Mouse (Mus musculus) MEL (cell line): ENCODE results near the gene Ptprn2. TPM values are rescaled to one million over a fixed set of nuclear protein-coding genes. Genes with fewer than 3 reads are reported as not detected.

ENCODE experiments used
- DNase-seq: peaks from one replicate; pipeline ENCODE4 v3.0.0; 2011; ENCODE audit warnings: low read depth, low spot score
- H3K27ac ChIP-seq: 2 replicates; pipeline ENCODE4 v1.5.1; 2012; ENCODE audit warnings: low read depth, mild to moderate bottlenecking, control low read depth, low read length, moderate library complexity; ENCODE audit not compliant: control insufficient read depth
- H3K27me3 ChIP-seq, 2 experiments: fragments of 150-350 bp in 1 of 2; sonication (generic) in 1 of 2; 2 replicates each; pipeline ENCODE4 v1.6.1; 2012; ENCODE audit warnings: low read length in 2 of 2, mild to moderate bottlenecking in 2 of 2, improper control_type of control experiment in 1 of 2, moderate library complexity in 1 of 2; ENCODE audit not compliant: insufficient read depth in 2 of 2, control insufficient read depth in 1 of 2
- H3K36me3 ChIP-seq, 2 experiments: 2 replicates each; pipeline ENCODE4 v1.6.1; 2012 to 2014; ENCODE audit warnings: low read length in 2 of 2, improper control_type of control experiment in 1 of 2, inconsistent platforms in 1 of 2, mild to moderate bottlenecking in 1 of 2; ENCODE audit not compliant: insufficient read depth in 2 of 2, control insufficient read depth in 1 of 2
- H3K4me1 ChIP-seq, 2 experiments: fragments of 150-350 bp in 1 of 2; sonication (generic) in 1 of 2; 2 replicates each; pipeline ENCODE4 v1.6.1; 2012; ENCODE audit warnings: low read length in 2 of 2, improper control_type of control experiment in 1 of 2, mild to moderate bottlenecking in 1 of 2; ENCODE audit not compliant: insufficient read depth in 2 of 2, control insufficient read depth in 1 of 2
- H3K4me3 ChIP-seq, 2 experiments: fragments of 150-350 bp in 1 of 2; sonication (generic) in 1 of 2; 2 replicates each; pipeline ENCODE4 v1.5.1; 2012; ENCODE audit warnings: low read depth in 2 of 2, low read length in 2 of 2, mild to moderate bottlenecking in 2 of 2, moderate library complexity in 2 of 2, control low read depth in 1 of 2, improper control_type of control experiment in 1 of 2; ENCODE audit not compliant: control insufficient read depth in 1 of 2, insufficient read depth in 1 of 2
- H3K79me2 ChIP-seq: 2 replicates; pipeline ENCODE4 v1.6.1; 2012; ENCODE audit warnings: mild to moderate bottlenecking, low read length, moderate library complexity; ENCODE audit not compliant: control insufficient read depth, poor library complexity, insufficient read depth
- H3K9ac ChIP-seq: 2 replicates; pipeline ENCODE4 v1.6.1; 2012; ENCODE audit warnings: low read depth, mild to moderate bottlenecking, control low read depth, low read length, moderate library complexity; ENCODE audit not compliant: control insufficient read depth, poor library complexity, severe bottlenecking
- H3K9me3 ChIP-seq: fragments of 150-350 bp; sonication (generic); replicated peaks from 2 replicates; pipeline ENCODE4 v1.6.1; 2012; ENCODE audit warnings: mild to moderate bottlenecking, low read length, improper control_type of control experiment, moderate library complexity; ENCODE audit not compliant: insufficient read depth
- BHLHE40 ChIP-seq: IDR thresholded peaks from 2 replicates; pipeline ENCODE4 v1.6.1; 2012; ENCODE audit warnings: low read depth, mild to moderate bottlenecking, inconsistent platforms, low read length, improper control_type of control experiment, borderline replicate concordance
- CHD1 ChIP-seq: IDR thresholded peaks from 2 replicates; pipeline ENCODE4 v1.6.1; 2012; ENCODE audit warnings: low read depth, mild to moderate bottlenecking, inconsistent platforms, low read length, improper control_type of control experiment
- CHD2 ChIP-seq: IDR thresholded peaks from 2 replicates; pipeline ENCODE4 v1.6.1; 2011; ENCODE audit warnings: low read length, improper control_type of control experiment
- CTCF ChIP-seq, 3 experiments: IDR thresholded peaks in 2 of 3; conservative IDR thresholded peaks in 1 of 3; 2 replicates each; pipeline ENCODE4 v1.5.1; 2011 to 2012; ENCODE audit warnings: low read length in 3 of 3, low read depth in 2 of 3, mild to moderate bottlenecking in 2 of 3, improper control_type of control experiment in 1 of 3, inconsistent platforms in 1 of 3, mixed read lengths in 1 of 3, moderate library complexity in 1 of 3; ENCODE audit not compliant: control insufficient read depth in 1 of 3, insufficient read depth in 1 of 3, poor library complexity in 1 of 3, severe bottlenecking in 1 of 3
- E2F4 ChIP-seq: IDR thresholded peaks from 2 replicates; pipeline ENCODE4 v1.6.1; 2011; ENCODE audit warnings: low read depth, low read length, improper control_type of control experiment, borderline replicate concordance
- ETS1 ChIP-seq: IDR thresholded peaks from 2 replicates; pipeline ENCODE4 v1.6.1; 2012; ENCODE audit warnings: low read depth, mild to moderate bottlenecking, inconsistent platforms, low read length, improper control_type of control experiment, moderate library complexity
- GATA1 ChIP-seq: IDR thresholded peaks from 2 replicates; pipeline ENCODE4 v1.6.1; 2011; ENCODE audit warnings: low read depth, low read length, improper control_type of control experiment
- HCFC1 ChIP-seq: IDR thresholded peaks from 2 replicates; pipeline ENCODE4 v1.6.1; 2012; ENCODE audit warnings: low read depth, mild to moderate bottlenecking, inconsistent platforms, low read length, improper control_type of control experiment, moderate library complexity
- KAT2A ChIP-seq: conservative IDR thresholded peaks from 2 replicates; pipeline ENCODE4 v1.6.1; 2012; ENCODE audit warnings: low read depth, low read length, improper control_type of control experiment, inconsistent platforms
- MEF2A ChIP-seq: IDR thresholded peaks from 2 replicates; pipeline ENCODE4 v1.6.1; 2014; ENCODE audit warnings: low read depth, mild to moderate bottlenecking, inconsistent platforms, low read length, improper control_type of control experiment; ENCODE audit not compliant: poor library complexity, insufficient replicate concordance, severe bottlenecking; ENCODE audit errors: extremely low read depth
- MXI1 ChIP-seq: IDR thresholded peaks from 2 replicates; pipeline ENCODE4 v1.6.1; 2011; ENCODE audit warnings: mild to moderate bottlenecking, low read depth, low read length, improper control_type of control experiment
- MYB ChIP-seq: IDR thresholded peaks from 2 replicates; pipeline ENCODE4 v1.6.1; 2011; ENCODE audit warnings: mild to moderate bottlenecking, low read depth, low read length, improper control_type of control experiment
- MYC ChIP-seq: IDR thresholded peaks from 2 replicates; pipeline ENCODE4 v1.6.1; 2011; ENCODE audit warnings: low read depth, mild to moderate bottlenecking, low read length, improper control_type of control experiment, moderate library complexity
- NRF1 ChIP-seq: IDR thresholded peaks from 2 replicates; pipeline ENCODE4 v1.6.1; 2014; ENCODE audit warnings: low read depth, mild to moderate bottlenecking, inconsistent platforms, low read length, improper control_type of control experiment, moderate library complexity; ENCODE audit not compliant: poor library complexity, insufficient read depth, severe bottlenecking
- POLR2A ChIP-seq, 2 experiments: IDR thresholded peaks; 2 replicates each; pipeline ENCODE4 v1.6.1; 2011 to 2012; ENCODE audit warnings: low read length in 2 of 2, mild to moderate bottlenecking in 2 of 2, control low read depth in 1 of 2, improper control_type of control experiment in 1 of 2, low read depth in 1 of 2, moderate library complexity in 1 of 2; ENCODE audit not compliant: control insufficient read depth in 1 of 2, insufficient read depth in 1 of 2, poor library complexity in 1 of 2
- POLR2AphosphoS2 ChIP-seq: IDR thresholded peaks from 2 replicates; pipeline ENCODE4 v1.6.1; 2011; ENCODE audit warnings: low read length, improper control_type of control experiment
- POLR2AphosphoS5 ChIP-seq: IDR thresholded peaks from 2 replicates; pipeline ENCODE4 v1.6.1; 2012; ENCODE audit warnings: low read depth, borderline replicate concordance, mild to moderate bottlenecking, inconsistent platforms, low read length, moderate library complexity, mixed read lengths
- RAD21 ChIP-seq: IDR thresholded peaks from 2 replicates; pipeline ENCODE4 v1.6.1; 2011; ENCODE audit warnings: mild to moderate bottlenecking, low read depth, low read length, improper control_type of control experiment
- RCOR1 ChIP-seq: IDR thresholded peaks from 2 replicates; pipeline ENCODE4 v1.6.1; 2012; ENCODE audit warnings: low read depth, mild to moderate bottlenecking, inconsistent platforms, low read length, improper control_type of control experiment
- SMC3 ChIP-seq: IDR thresholded peaks from 2 replicates; pipeline ENCODE4 v1.6.1; 2011; ENCODE audit warnings: low read depth, low read length, improper control_type of control experiment
- TBP ChIP-seq: IDR thresholded peaks from 2 replicates; pipeline ENCODE4 v1.8.0; 2011; ENCODE audit warnings: low read depth, low read length, improper control_type of control experiment
- USF1 ChIP-seq: IDR thresholded peaks from 2 replicates; pipeline ENCODE4 v1.6.1; 2014; ENCODE audit warnings: low read depth, mild to moderate bottlenecking, inconsistent platforms, low read length, improper control_type of control experiment, moderate library complexity
- USF2 ChIP-seq, 2 experiments: IDR thresholded peaks; 2 replicates each; pipeline ENCODE4 v1.6.1; 2011 to 2012; ENCODE audit warnings: improper control_type of control experiment in 2 of 2, low read length in 2 of 2, borderline replicate concordance in 1 of 2, inconsistent platforms in 1 of 2, low read depth in 1 of 2, mild to moderate bottlenecking in 1 of 2; ENCODE audit not compliant: insufficient read depth in 1 of 2
- ZC3H11A ChIP-seq: IDR thresholded peaks from 2 replicates; pipeline ENCODE4 v1.6.1; 2012; ENCODE audit warnings: low read depth, mild to moderate bottlenecking, inconsistent platforms, low read length, improper control_type of control experiment
- ZMIZ1 ChIP-seq: IDR thresholded peaks from 2 replicates; pipeline ENCODE4 v1.6.1; 2012; ENCODE audit warnings: low read depth, mild to moderate bottlenecking, inconsistent platforms, low read length, improper control_type of control experiment, moderate library complexity
- ZNF384 ChIP-seq: IDR thresholded peaks from 2 replicates; pipeline ENCODE4 v1.6.1; 2012; ENCODE audit warnings: low read depth, mild to moderate bottlenecking, inconsistent platforms, low read length, improper control_type of control experiment
- polyA plus RNA-seq, 2 experiments: library from polyadenylated mRNA; stranded (reverse) in 1 of 2; unstranded in 1 of 2; fragments of >175 nt in 1 of 2; fragments of >200 nt in 1 of 2; gene quantifications; 2 replicates each; pipeline versions ENCODE4 v1.2.1 to v1.2.4; 2012; ENCODE audit warnings: low replicate concordance in 2 of 2, low read depth in 1 of 2; ENCODE audit not compliant: insufficient read length in 2 of 2, insufficient read depth in 1 of 2, missing spikeins in 1 of 2
- total RNA-seq: library from RNA; depleted of rRNA; stranded (reverse); fragments of 300-350 nt; gene quantifications from 2 replicates; pipeline ENCODE4 v1.2.3, GENCODE M21; 2012

The Ptprn2 gene
- total and polyA plus RNA-seq, 3 experiments = not detected

- no peak for DNase-seq
- no peaks in the 10 kb centered on the region for H3K36me3 ChIP-seq
- H3K9ac ChIP-seq = no peak overlapping the region
- H3K27ac ChIP-seq = no peak overlapping the region
- H3K27me3 ChIP-seq = no peaks in the 10 kb centered on the region
- no peak overlapping the region for H3K4me3 ChIP-seq
- TF ChIP-seq POLR2A (IDR thresholded peaks at IDR 0.05; ENCODE audit: control insufficient read depth in 1 of 2, insufficient read depth in 1 of 2, low read depth in 1 of 2, low read length in 2 of 2, poor library complexity in 1 of 2) (no peak), TBP (no peak), POLR2AphosphoS2 (no peak), MEF2A (no peak), CHD2 (no peak), MYB (no peak), ZNF384 (no peak)
- TF ChIP-seq, all 39 proteins: peak for 0
- no peaks in the 10 kb centered on the region for H3K4me1 ChIP-seq
- H3K79me2 ChIP-seq = no peaks in the 10 kb centered on the region
- H3K9me3 ChIP-seq = no peaks in the 10 kb centered on the region
These were observed 680.7 kb downstream of the Ptprn2 start for GRCm38 (mm10) chr12:117166266-117166665.

- no peak overlapping the region for H3K4me3 ChIP-seq
- TF ChIP-seq MXI1 (no peak), ZMIZ1 (no peak), TBP (no peak), SMC3 (no peak)
- TF ChIP-seq, all 39 proteins: peak for 0
- Histone ChIP-seq H3K36me3 (no peaks in the 10 kb centered on the region), H3K9me3 (0 out of 2 replicates have a peak, but pooled peaks cover 2% of the 10 kb centered on the region), H3K4me1 (no peaks in the 10 kb centered on the region), H3K27ac (no peak overlapping the region), H3K27me3 (no peaks in the 10 kb centered on the region), H3K9ac (no peak overlapping the region), H3K79me2 (no peaks in the 10 kb centered on the region)
- no peak for DNase-seq
These were observed 684.1 kb downstream of the Ptprn2 start for GRCm38 (mm10) chr12:117169670-117170069.

GRCm38 (mm10) chr12:117172529-117172884 is 687.0 kb downstream of the Ptprn2 start:
- H3K36me3 ChIP-seq = no peaks in the 10 kb centered on the region
- no peak for DNase-seq
- no peak overlapping the region for H3K4me3 ChIP-seq
- 0 out of 2 replicates have a peak, but pooled peaks cover 2% of the 10 kb centered on the region for H3K9me3 ChIP-seq
- no peak overlapping the region for H3K27ac ChIP-seq
- H3K4me1 ChIP-seq = no peaks in the 10 kb centered on the region
- TF ChIP-seq BHLHE40 = no peak
- no peak for TF ChIP-seq KAT2A
- TF ChIP-seq CTCF (IDR thresholded peaks at IDR 0.05 in 2 of 3, conservative IDR thresholded peaks at IDR 0.05 in 1 of 3; ENCODE audit: control insufficient read depth in 1 of 3, insufficient read depth in 1 of 3, low read depth in 2 of 3, low read length in 3 of 3, poor library complexity in 1 of 3, severe bottlenecking in 1 of 3) = no peak
- no peak for TF ChIP-seq MEF2A
- no peak for TF ChIP-seq USF2 (IDR thresholded peaks at IDR 0.05; ENCODE audit: borderline replicate concordance in 1 of 2, insufficient read depth in 1 of 2, low read depth in 1 of 2, low read length in 2 of 2)
- no peak for TF ChIP-seq HCFC1
- TF ChIP-seq ZC3H11A = no peak
- no peak for TF ChIP-seq NRF1
- no peak for TF ChIP-seq POLR2AphosphoS5
- TF ChIP-seq RAD21 = no peak
- no peak for TF ChIP-seq E2F4
- TF ChIP-seq ETS1 = no peak
- TF ChIP-seq CHD1 = no peak
- TF ChIP-seq MYC = no peak
- TF ChIP-seq GATA1 = no peak
- no peak for TF ChIP-seq RCOR1
- no peak for TF ChIP-seq USF1
- no peak for TF ChIP-seq POLR2A (IDR thresholded peaks at IDR 0.05; ENCODE audit: control insufficient read depth in 1 of 2, insufficient read depth in 1 of 2, low read depth in 1 of 2, low read length in 2 of 2, poor library complexity in 1 of 2)
- no peaks in the 10 kb centered on the region for H3K79me2 ChIP-seq
- H3K9ac ChIP-seq = no peak overlapping the region
- no peaks in the 10 kb centered on the region for H3K27me3 ChIP-seq
